Mouse (Mus musculus): ENCODE measurements around the gene Kyat1. TPM values are rescaled to one million over a fixed set of nuclear protein-coding genes. Genes with fewer than 3 reads are reported as not detected.

Gene Kyat1
- 14.6 TPM for polyA plus RNA-seq (2017; shearing (Covaris generic))

GRCm38 (mm10) chr2:30205629-30206357 lies at the start of gene Kyat1:
Gene Kyat1 (minus strand): TSS chr2:30205847.

GRCm38 (mm10) chr2:30240267-30240666 lies 34.6 kb upstream of the Kyat1 start, which contains the start of gene Gm28035:
Gene Gm28035 (plus strand): TSS chr2:30240567.

GRCm38 (mm10) chr2:30237199-30237880 lies 31.7 kb upstream of the Kyat1 start, which contains the start of gene Lrrc8a:
Gene Lrrc8a (plus strand): TSS chr2:30237715.

GRCm38 (mm10) chr2:30177700-30178675 lies 27.7 kb downstream of the Kyat1 start, which contains the start of gene Spout1:
Gene Spout1 (minus strand): TSS chr2:30178459.

GRCm38 (mm10) chr2:30171371-30171996 lies 34.2 kb downstream of the Kyat1 start, which contains the start of gene Endog:
Gene Endog (plus strand): TSS chr2:30171493.

Other genes starting within 250 kb of the Kyat1 start
- gene Sptan1, start 240.3 kb downstream of the Kyat1 start, polyA plus RNA-seq (2017; shearing (Covaris generic)) = 126 TPM
- 1.1 TPM for gene Wdr34, start 157.0 kb downstream of the Kyat1 start, polyA plus RNA-seq (2017; shearing (Covaris generic))
- 121 TPM for gene Set, start 148.5 kb downstream of the Kyat1 start, polyA plus RNA-seq (2017; shearing (Covaris generic))
- 1.0 TPM for gene Pkn3, start 128.2 kb downstream of the Kyat1 start, polyA plus RNA-seq (2017; shearing (Covaris generic))
- gene Zdhhc12, start 112.2 kb downstream of the Kyat1 start, polyA plus RNA-seq (2017; shearing (Covaris generic)) = 30.9 TPM
- 26.8 TPM for gene Zer1, start 81.3 kb downstream of the Kyat1 start, polyA plus RNA-seq (2017; shearing (Covaris generic))
- gene Tbc1d13, start 72.1 kb downstream of the Kyat1 start, polyA plus RNA-seq (2017; shearing (Covaris generic)) = 10.6 TPM
- 1.6 TPM for gene Endog, start 34.4 kb downstream of the Kyat1 start, polyA plus RNA-seq (2017; shearing (Covaris generic))
- gene Spout1, start 27.4 kb downstream of the Kyat1 start, polyA plus RNA-seq (2017; shearing (Covaris generic)) = 50.1 TPM
- 8.7 TPM for gene Lrrc8a, start 31.9 kb upstream of the Kyat1 start, polyA plus RNA-seq (2017; shearing (Covaris generic))
- 0.52 TPM for gene Gm28035, start 34.7 kb upstream of the Kyat1 start, polyA plus RNA-seq (2017; shearing (Covaris generic))
- gene Phyhd1, start 60.4 kb upstream of the Kyat1 start, polyA plus RNA-seq (2017; shearing (Covaris generic)) = 5.2 TPM
- gene Gm28038, start 75.2 kb upstream of the Kyat1 start, polyA plus RNA-seq (2017; shearing (Covaris generic)) = not detected
- 22.4 TPM for gene Dolk, start 80.5 kb upstream of the Kyat1 start, polyA plus RNA-seq (2017; shearing (Covaris generic))
- 32.5 TPM for gene Nup188, start 80.5 kb upstream of the Kyat1 start, polyA plus RNA-seq (2017; shearing (Covaris generic))
- gene Sh3glb2, start 153.5 kb upstream of the Kyat1 start, polyA plus RNA-seq (2017; shearing (Covaris generic)) = 125 TPM
- 16.6 TPM for gene Miga2, start 158.4 kb upstream of the Kyat1 start, polyA plus RNA-seq (2017; shearing (Covaris generic))
- 38.2 TPM for gene Dolpp1, start 186.4 kb upstream of the Kyat1 start, polyA plus RNA-seq (2017; shearing (Covaris generic))
- 5.7 TPM for gene Crat, start 210.0 kb upstream of the Kyat1 start, polyA plus RNA-seq (2017; shearing (Covaris generic))
- 103 TPM for gene Ptpa, start 210.2 kb upstream of the Kyat1 start, polyA plus RNA-seq (2017; shearing (Covaris generic))

Data from CD4-positive, CD25-positive, alpha-beta regulatory T cell, adult 9 weeks (primary cell).